Mouse (Mus musculus) thymus, postnatal 14 days (tissue): ENCODE measurements around the gene Phactr3.

Experiments
- DNase-seq: peaks from one replicate; pipeline ENCODE4 v3.0.0; 2021

Gene Phactr3

GRCm38 (mm10) chr2:178196038-178196437 lies 77.3 kb downstream of the Phactr3 start:
- no peak for DNase-seq

DNA sequence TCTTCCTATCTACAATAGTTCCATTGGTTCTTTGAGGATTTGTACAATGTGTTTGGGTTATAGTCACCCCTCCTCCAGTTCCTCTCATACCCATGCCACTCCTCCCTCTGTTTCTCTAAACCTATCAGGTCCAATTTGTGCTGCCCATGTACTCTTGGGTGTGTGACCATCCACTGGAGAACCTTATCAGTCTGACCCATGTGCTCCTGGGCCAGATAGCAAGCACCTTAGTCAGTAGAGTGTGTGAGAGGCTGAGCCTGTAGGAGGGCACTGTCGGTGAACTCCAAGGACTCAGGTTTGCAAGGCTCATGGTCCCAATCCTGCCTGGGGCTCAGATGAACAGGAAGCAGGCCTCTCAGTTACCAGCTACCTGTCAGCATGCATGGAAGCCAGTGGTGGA lies 78.8 kb downstream of the Phactr3 start:
- DNase-seq = no peak

GRCm38 (mm10) chr2:178204455-178204854 lies 85.7 kb downstream of the Phactr3 start:
- no peak for DNase-seq

GRCm38 (mm10) chr2:178208186-178208600 lies 89.4 kb downstream of the Phactr3 start:
- no peak for DNase-seq

DNA sequence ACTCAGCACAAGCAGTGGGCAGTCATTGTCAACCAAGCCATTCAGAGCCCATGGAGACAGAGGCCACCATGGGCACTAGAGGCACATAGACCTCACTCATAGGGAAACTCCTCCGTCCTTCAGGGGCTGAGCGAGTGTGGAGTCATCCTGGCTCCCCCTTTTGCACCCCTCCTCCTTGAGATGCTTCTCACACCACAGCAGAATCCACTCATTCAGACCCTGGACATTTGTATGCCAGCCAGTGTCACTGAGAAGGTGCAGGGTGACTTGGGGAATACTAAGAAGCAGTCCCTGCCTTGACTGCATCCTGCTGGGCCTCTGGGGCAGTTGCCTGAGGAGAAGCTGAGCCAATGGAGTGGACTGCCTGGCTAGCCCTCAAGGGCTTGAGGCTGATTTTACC lies 95.1 kb downstream of the Phactr3 start:
- no peak for DNase-seq

GRCm38 (mm10) chr2:178214531-178214930 lies 95.8 kb downstream of the Phactr3 start:
- no peak for DNase-seq

- DNase-seq = no peak
These were observed 99.7 kb downstream of the Phactr3 start for GRCm38 (mm10) chr2:178218461-178218860.

- no peak for DNase-seq
These were observed 100.8 kb downstream of the Phactr3 start for GRCm38 (mm10) chr2:178219454-178220147.

DNA sequence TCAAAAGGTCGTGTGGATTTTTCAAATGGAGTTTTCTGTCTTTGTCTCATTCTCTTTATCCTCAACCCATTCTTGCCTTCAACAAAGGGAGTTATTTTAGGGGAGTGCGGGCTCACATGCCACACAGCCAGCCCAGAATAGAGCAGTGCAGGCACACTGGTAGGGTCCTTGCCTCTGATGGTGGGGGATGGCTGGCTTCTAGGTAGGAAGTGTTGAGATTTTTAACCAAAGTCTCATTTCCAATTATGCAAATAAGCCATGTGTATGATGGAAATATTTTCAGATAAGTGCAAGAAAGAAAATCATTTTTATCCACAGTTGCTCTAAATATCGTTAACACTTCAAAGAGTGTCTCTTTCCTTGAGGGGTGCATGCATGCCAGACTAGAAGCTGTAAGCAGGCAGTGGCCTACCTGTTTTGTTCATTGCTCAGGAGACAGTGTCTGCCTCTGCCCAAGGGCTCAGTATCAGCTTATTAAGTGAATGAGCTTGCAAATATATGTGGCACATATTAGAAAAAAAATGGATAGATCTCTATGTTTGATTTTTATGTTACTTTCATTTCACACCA lies 101.5 kb downstream of the Phactr3 start:
- no peak for DNase-seq

- DNase-seq = no peak
These were observed 102.2 kb downstream of the Phactr3 start for GRCm38 (mm10) chr2:178221003-178221402.

- no peak for DNase-seq
These were observed 110.5 kb downstream of the Phactr3 start for GRCm38 (mm10) chr2:178229231-178229630.

- no peak for DNase-seq
These were observed 114.7 kb downstream of the Phactr3 start for GRCm38 (mm10) chr2:178233487-178233886.

DNA sequence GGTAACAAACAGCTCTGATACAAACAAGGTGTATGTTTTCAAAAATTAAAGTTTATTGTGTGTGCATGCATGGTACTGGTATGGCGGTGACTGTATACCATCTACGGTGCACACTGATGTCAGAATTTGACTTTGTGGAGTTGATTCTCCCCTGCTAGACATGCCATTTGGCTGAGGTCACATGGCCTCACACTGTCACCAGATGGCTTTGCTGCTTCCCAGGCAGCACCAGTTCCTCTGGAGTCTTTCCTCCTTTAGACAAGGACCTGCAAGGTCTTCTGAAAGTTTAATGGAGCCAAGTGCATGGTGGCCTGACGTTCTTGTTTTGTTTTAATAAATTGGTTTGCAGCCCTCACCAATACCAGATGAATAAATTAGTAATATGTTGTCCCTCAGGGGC lies 118.3 kb downstream of the Phactr3 start:
- no peak for DNase-seq

- no peak for DNase-seq
These were observed 119.7 kb downstream of the Phactr3 start for GRCm38 (mm10) chr2:178238503-178238902.

GRCm38 (mm10) chr2:178240886-178241285 lies 122.1 kb downstream of the Phactr3 start:
- DNase-seq = no peak

DNA sequence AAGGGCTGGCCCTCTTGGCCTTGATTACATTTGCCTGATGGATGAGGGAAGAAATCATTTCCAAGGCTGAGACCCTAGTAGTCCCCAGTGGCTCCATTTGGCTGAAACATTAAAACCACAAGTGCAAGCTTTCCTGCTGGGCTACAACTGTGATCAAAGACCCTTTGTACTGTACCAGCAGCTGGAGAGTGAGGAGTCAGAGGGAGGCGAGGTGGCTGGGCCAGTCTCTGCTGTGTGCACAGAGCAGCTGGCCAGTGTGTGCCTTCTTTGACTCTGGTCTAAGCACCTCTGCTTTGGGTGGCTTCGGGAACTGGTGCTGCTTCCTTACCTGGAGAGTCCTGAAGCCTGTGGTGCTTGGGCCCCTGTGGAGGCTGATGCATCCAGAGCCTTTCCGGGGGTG lies 122.6 kb downstream of the Phactr3 start:
- no peak for DNase-seq

DNA sequence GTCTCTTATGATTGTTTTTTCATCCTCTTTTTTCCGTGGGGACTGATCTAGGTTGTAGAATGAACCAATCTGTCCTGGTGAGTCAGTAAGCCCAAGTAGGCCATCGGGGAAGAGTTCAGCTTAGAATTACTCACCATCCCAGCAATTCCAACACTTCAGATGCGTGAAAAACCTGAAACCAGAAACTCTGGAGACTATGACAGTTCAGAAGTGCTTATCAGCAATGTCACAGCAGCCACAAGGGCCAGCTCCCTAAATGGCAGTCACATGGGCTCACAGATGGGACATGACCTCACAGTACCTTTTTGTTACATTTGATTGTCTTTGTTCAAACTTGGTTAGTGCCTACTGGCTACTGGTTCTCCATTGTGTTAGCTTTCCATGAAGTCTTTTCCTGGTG lies 124.2 kb downstream of the Phactr3 start:
- DNase-seq = no peak

DNA sequence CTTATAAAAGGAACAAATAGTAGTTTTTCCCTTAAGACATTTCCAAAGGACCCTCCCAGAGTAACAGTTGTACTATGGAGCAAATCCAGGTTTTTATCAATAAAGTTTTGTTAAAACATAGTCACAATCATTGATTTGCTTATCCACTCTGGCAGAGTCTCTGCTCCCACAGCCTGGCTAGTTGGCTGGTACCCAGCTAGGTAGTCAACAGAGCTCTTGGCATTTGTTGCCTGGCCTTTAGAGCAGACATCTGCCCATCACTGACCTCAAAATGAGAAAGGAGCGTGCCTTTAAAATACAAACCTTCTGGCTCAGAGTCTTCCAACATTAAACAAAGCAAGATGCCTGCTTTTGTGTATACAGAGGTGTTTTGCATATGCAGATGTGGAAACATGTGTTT lies 126.1 kb downstream of the Phactr3 start:
- DNase-seq = no peak

DNA sequence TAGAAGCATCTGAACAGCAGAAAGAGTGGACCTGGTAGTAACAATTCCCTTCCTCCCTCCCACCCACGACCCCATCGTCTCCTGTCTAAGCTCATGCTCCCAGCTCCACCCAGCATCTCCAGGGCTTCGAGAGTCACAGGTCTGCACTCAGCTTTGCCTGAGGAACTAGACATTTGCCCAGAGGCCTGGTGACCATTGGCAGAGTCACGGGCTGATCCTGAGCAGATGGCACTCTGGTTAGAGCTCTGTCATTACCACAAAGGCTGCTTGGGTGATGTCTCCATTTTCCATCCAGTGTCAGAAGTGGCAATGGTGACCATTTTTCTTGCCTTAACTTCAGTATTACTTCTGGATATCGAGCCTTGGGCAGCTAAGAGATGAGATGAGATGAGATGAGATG lies 127.1 kb downstream of the Phactr3 start:
- DNase-seq = no peak

DNA sequence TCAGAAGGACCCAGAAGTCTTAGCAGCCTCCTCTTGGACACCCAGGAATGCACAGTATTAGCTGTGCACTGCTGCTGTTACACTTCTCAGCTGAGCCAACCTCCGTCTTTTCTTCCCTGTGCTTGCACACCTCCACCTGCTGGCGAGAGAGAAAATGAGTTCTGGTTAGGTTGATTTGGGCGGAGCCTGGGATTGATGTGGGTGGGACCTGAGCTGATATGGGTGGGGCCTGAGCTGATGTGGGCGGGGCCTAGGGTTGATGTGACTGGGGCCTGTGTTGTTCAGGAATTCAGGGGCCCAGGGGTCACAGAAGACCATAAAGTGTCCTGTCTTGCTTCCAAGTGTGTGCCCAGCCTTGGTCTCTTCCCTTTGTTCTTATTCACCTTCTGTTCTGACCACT lies 128.0 kb downstream of the Phactr3 start:
- DNase-seq = no peak

- no peak for DNase-seq
These were observed 128.5 kb downstream of the Phactr3 start for GRCm38 (mm10) chr2:178247274-178247673.

DNA sequence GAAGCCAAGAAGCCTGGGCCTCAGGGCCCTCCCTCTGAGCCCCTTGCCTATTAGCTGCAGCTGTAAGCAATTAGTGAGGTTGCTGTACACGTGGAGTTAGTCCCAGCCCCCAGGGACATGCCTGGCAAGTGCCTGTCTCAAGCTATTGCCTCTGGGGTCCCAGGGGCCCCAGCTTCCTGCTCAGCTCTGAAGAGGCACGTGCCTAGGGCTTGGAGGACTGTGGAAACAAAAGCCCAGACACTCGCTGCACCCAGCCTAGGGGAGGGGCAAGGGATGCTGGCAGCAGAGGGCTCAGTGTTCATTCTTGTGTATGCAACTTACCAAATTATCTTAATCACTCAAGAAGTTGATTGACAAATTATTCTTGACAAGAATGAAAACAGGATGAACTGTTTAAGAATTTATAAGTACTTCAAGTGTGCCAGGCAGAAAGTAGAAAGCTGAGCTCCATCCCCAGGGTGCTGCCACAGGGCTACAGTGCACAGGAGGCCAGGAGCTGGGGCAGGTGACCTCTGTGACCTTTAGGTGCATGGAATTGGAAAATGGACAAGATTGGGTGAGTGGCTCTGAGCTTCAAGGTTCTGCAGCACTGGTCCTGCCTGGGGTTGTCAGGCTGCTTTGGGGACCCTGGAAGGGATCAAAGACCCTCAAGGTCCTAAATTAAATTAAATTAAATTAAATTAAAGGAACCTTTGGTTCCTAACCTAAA lies 138.5 kb downstream of the Phactr3 start:
- DNase-seq = no peak

- no peak for DNase-seq
These were observed 139.3 kb downstream of the Phactr3 start for GRCm38 (mm10) chr2:178257986-178258555.

- DNase-seq = no peak
These were observed 144.3 kb downstream of the Phactr3 start for GRCm38 (mm10) chr2:178263055-178263454.
